Mouse (Mus musculus): ENCODE measurements around the gene Stbd1.

Stbd1 gene

GRCm38 (mm10) chr5:92640861-92641260, 38.0 kb downstream of the Stbd1 start:
- DNase-seq (ENCODE audit: low read depth, low spot score) = no peak
